Mouse (Mus musculus) liver, postnatal 0 days (tissue): ENCODE data around the gene Castor2. TPM values are rescaled to one million over a fixed set of nuclear protein-coding genes. Genes with fewer than 3 reads are reported as not detected.

ENCODE experiments used
- ATAC-seq: fragments of 200-750 bp; cut with Nextera tagmentation; 2 replicates; pipeline ENCODE4 v1.8.0; 2017; ENCODE audit warnings: mild to moderate bottlenecking, moderate library complexity
- DNase-seq: peaks from one replicate; pipeline ENCODE4 v3.0.0-alpha.2; 2016
- H3K27ac ChIP-seq: fragments of 300-500 bp; sonication (generic); 2 replicates; pipeline ENCODE4 v1.5.1; 2014; ENCODE audit warnings: antibody characterized with exemption, moderate library complexity, mild to moderate bottlenecking, low read depth
- H3K27me3 ChIP-seq: fragments of 300-500 bp; sonication (generic); 2 replicates; pipeline ENCODE4 v1.6.1; 2014; ENCODE audit warnings: low read length, control low read depth, mixed read lengths; ENCODE audit not compliant: insufficient read depth
- H3K36me3 ChIP-seq: fragments of 300-500 bp; sonication (generic); replicated peaks from 2 replicates; pipeline ENCODE4 v1.6.1; 2014; ENCODE audit warnings: mild to moderate bottlenecking, control low read depth, low read length, moderate library complexity, mixed read lengths; ENCODE audit not compliant: insufficient read depth
- H3K4me1 ChIP-seq: fragments of 300-500 bp; sonication (generic); 2 replicates; pipeline ENCODE4 v1.6.1; 2014; ENCODE audit warnings: antibody characterized with exemption, mild to moderate bottlenecking, control low read depth; ENCODE audit not compliant: insufficient read depth
- H3K4me2 ChIP-seq: fragments of 300-500 bp; sonication (generic); 2 replicates; pipeline ENCODE4 v1.6.1; 2014; ENCODE audit warnings: low read depth, mild to moderate bottlenecking, low read length, moderate library complexity, mixed read lengths
- H3K4me3 ChIP-seq: fragments of 300-500 bp; sonication (generic); 2 replicates; pipeline ENCODE4 v1.5.1; 2014; ENCODE audit warnings: low read depth, low read length
- H3K9ac ChIP-seq: fragments of 300-500 bp; sonication (generic); replicated peaks from 2 replicates; pipeline ENCODE4 v1.6.1; 2014; ENCODE audit warnings: mild to moderate bottlenecking, moderate library complexity
- H3K9me3 ChIP-seq: fragments of 300-500 bp; sonication (generic); 2 replicates; pipeline ENCODE4 v1.6.1; 2016; ENCODE audit warnings: mild to moderate bottlenecking, control low read depth, low read length, mixed read lengths
- CTCF ChIP-seq: sonication (generic); IDR thresholded peaks from 2 replicates; pipeline ENCODE4 v1.5.1; 2016; ENCODE audit warnings: antibody characterized with exemption, low read depth
- EP300 ChIP-seq: IDR thresholded peaks from 2 replicates; pipeline ENCODE4 v1.6.1; 2016; ENCODE audit warnings: antibody characterized with exemption, low read depth, mild to moderate bottlenecking
- WGBS: fragments of 180-500 bp; shearing (Covaris S2); extraction: QIAGEN DNeasy Blood & Tissue Kit; methylation state at CpG from one replicate; pipeline ENCODE4 v1.1.7; 2014; ENCODE audit not compliant: insufficient replicate concordance; 5-methylcytosine and 5-hydroxymethylcytosine counted together
- polyA plus RNA-seq: library from polyadenylated mRNA; unstranded; fragments of >200 nt; fragmentation: Nextera tagmentation; extraction: Ambion mirVana; gene quantifications from 2 replicates; pipeline ENCODE4 v1.2.1, GENCODE M21; 2015

The Castor2 gene
- polyA plus RNA-seq, 1 experiment from 2014 or later, result 1.00 TPM

DNA sequence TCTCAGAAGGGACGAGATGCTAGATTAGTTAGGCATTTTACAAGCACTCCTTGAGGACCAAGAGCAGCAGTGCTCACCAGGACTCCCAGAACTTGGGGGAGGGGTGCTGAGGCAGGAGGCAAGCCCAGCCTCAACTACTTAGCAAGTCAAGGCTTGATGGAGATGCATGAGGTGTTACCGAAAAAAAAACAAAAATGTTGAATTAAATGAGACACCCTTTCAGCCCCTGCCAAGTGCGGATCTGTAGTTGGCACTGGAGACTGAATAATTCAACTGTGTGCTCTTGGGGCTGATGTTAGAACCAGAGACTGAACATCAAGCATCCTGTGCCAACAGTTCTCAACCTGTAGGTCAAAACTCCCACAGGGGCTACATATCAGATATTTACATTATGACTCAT is 33.2 kb upstream of the Castor2 start:
- TF ChIP-seq CTCF (no peak), EP300 (no peak)
- Histone ChIP-seq H3K27me3 (no peaks in the 10 kb centered on the region), H3K4me3 (no peak overlapping the region), H3K27ac (no peak overlapping the region), H3K4me2 (no peak overlapping the region), H3K9ac (no peak overlapping the region), H3K9me3 (peaks cover 10% of the 10 kb centered on the region), H3K36me3 (no peaks in the 10 kb centered on the region), H3K4me1 (no peaks in the 10 kb centered on the region)
- 40% methylated on average over 3 of the region's 3 CpGs for WGBS
- ATAC-seq (no peak), DNase-seq (no peak)

DNA sequence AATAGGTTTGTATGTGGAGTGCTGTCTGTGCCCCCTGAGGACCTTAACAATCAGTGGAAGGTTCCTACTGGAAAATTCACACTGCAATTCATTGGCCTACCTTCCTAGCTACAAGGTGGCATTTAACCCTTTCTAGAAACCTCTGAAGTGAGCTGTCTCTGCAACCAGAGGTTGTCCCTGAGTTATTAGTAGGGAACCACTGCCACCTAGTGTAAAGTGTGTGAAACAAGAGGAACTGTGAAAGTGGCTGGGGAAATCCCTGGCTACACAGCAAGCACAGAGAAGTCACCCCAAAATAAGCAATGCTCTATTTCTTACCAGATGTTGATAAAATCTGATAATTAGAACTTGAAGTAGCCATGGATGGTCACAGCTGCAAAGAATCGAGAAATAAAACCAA is 31.6 kb upstream of the Castor2 start:
- 8% methylated on average over 1 of the region's 1 CpGs for WGBS
- Histone ChIP-seq H3K4me2 (no peak overlapping the region), H3K4me1 (no peaks in the 10 kb centered on the region), H3K9ac (no peak overlapping the region), H3K27me3 (no peaks in the 10 kb centered on the region), H3K9me3 (peaks cover 10% of the 10 kb centered on the region), H3K36me3 (no peaks in the 10 kb centered on the region), H3K4me3 (no peak overlapping the region), H3K27ac (no peak overlapping the region)
- TF ChIP-seq EP300, result no peak
- TF ChIP-seq CTCF, result peak; percentile 53
- no peak for DNase-seq
- ATAC-seq, result no peak

DNA sequence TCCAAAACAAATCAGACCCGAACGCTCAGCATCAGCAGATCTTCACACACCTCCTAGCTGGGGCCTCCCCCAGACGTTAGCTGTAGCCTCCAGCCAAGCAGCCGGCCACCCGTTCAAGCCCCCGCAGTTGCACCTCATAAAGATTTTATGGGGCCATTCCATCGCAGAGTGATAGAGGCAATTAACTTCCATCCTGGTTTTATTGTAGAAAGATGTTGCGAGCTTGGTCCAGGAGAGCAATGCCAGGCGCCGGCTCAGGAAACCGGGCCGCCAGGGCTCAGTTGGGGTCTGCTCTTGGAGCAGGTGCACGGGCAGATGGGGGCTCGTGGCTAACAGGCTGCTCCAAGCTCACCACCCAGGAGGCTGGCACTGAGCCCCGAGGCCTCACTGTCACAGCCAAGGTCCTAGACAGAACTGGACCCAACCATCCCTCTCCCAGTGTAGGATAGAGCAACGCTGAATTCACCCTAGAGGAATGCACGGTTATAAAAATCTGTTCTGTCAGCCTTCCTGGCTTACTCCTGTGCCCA is 25.9 kb upstream of the Castor2 start:
- Histone ChIP-seq H3K9ac (no peak overlapping the region), H3K36me3 (no peaks in the 10 kb centered on the region), H3K4me3 (no peak overlapping the region), H3K9me3 (peaks cover 10% of the 10 kb centered on the region), H3K4me2 (no peak overlapping the region), H3K4me1 (no peaks in the 10 kb centered on the region), H3K27me3 (no peaks in the 10 kb centered on the region), H3K27ac (no peak overlapping the region)
- TF ChIP-seq EP300 (no peak), CTCF (no peak)
- ATAC-seq (no peak), DNase-seq (no peak)
- 63% methylated on average over 17 of the region's 17 CpGs for WGBS

DNA sequence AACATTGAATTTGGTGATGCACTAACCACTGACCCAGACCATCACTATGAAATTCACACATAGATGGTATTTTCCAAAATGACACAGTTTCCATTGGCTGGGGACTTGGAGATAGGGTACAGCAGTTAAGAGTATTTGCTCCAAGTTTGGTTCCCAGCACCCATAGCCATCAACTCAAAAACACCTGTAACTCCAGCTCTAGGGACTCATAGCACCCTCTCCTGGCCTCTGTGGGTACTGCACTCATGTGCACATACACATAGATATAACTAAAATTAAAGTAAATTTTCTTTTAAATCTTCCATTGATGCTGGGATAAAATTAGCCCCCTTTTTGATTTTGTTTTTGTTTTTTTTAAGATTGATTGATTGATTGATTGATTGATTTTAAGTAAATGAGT is 25.1 kb upstream of the Castor2 start:
- H3K27ac ChIP-seq, result no peak overlapping the region
- TF ChIP-seq CTCF (no peak), EP300 (no peak)
- H3K4me1 ChIP-seq, result no peaks in the 10 kb centered on the region
- H3K36me3 ChIP-seq, result no peaks in the 10 kb centered on the region
- H3K4me2 ChIP-seq, result no peak overlapping the region
- peaks cover 10% of the 10 kb centered on the region for H3K9me3 ChIP-seq
- no peak for DNase-seq
- no peak overlapping the region for H3K9ac ChIP-seq
- no peaks in the 10 kb centered on the region for H3K27me3 ChIP-seq
- no peak overlapping the region for H3K4me3 ChIP-seq
- no peak for ATAC-seq

DNA sequence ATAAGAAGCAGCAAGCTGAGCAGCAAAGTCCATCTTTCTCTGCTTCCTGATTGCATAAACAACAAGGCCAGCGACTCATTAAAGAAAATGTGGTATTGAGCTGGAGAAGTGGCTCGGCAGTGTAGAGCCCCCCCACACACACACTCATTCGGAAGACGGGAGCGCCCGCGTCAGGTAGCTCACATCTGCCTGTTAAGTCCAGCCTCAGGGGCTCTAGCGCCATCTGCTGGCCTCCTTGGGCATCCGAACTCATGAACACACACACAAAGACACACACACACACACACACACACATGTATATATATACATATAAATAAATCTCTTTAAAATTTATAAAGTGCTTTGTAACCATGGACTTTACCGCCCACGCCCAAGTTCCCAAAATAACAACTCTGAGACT is 23.3 kb upstream of the Castor2 start:
- DNase-seq (no peak), ATAC-seq (no peak)
- WGBS, result 89% methylated on average over 11 of the region's 11 CpGs
- H3K27ac ChIP-seq, result no peak overlapping the region
- H3K36me3 ChIP-seq, result no peaks in the 10 kb centered on the region
- TF ChIP-seq CTCF (no peak), EP300 (no peak)
- H3K9ac ChIP-seq, result no peak overlapping the region
- no peak overlapping the region for H3K4me2 ChIP-seq
- no peaks in the 10 kb centered on the region for H3K4me1 ChIP-seq
- H3K9me3 ChIP-seq, result no peaks in the 10 kb centered on the region
- no peak overlapping the region for H3K4me3 ChIP-seq
- H3K27me3 ChIP-seq, result no peaks in the 10 kb centered on the region

DNA sequence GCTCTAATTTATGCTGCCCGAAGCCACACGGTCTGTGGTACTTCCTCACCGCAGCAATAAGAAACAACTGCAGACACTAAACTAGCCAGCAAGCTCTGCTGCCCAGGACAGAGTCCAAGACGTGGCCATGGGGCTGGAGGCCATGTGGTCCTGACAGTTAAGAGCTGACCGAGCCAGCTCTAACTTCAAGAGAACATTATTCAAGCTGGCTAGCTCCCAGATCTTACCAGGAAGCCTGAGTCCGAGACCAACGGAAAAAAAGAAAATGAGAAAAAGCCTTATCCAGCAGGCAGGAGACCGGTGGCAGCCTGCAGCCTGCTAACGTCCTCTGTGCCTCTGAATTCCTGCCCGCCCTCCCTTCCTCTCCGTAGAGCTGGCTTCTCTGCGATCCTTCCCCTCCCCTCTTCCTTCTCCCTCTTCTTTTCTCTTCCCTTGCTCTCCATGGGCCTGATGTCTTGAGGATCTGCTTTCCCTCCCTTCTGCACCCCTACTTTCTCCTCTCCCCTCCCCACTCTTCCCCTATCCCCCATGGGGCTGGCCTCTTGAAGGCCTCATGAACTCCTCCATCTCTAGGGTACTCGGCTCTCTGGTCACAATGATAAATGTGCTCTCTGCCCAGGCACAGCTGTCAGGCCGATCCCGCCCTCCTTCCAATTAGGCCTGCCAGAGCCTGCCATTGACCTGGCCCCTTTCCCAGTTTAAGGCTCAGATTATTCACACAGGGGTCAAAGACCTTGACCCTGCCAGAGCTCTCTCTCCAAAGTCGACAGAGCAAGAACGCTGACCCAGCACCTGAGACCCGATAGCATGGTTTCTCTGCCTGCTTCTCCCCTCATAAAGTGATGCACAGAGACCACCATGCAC is 18.6 kb upstream of the Castor2 start:
- Histone ChIP-seq H3K9me3 (no peaks in the 10 kb centered on the region), H3K9ac (no peak overlapping the region), H3K4me1 (no peaks in the 10 kb centered on the region), H3K36me3 (no peaks in the 10 kb centered on the region), H3K27ac (no peak overlapping the region), H3K27me3 (no peaks in the 10 kb centered on the region), H3K4me2 (no peak overlapping the region), H3K4me3 (no peak overlapping the region)
- no peak for DNase-seq
- ATAC-seq, result no peak
- no peak for TF ChIP-seq CTCF
- TF ChIP-seq EP300, result no peak
- 32% methylated on average over 18 of the region's 18 CpGs for WGBS
